ENCODE assay signal across 7 mouse cellular contexts in the genomic region with DNA sequence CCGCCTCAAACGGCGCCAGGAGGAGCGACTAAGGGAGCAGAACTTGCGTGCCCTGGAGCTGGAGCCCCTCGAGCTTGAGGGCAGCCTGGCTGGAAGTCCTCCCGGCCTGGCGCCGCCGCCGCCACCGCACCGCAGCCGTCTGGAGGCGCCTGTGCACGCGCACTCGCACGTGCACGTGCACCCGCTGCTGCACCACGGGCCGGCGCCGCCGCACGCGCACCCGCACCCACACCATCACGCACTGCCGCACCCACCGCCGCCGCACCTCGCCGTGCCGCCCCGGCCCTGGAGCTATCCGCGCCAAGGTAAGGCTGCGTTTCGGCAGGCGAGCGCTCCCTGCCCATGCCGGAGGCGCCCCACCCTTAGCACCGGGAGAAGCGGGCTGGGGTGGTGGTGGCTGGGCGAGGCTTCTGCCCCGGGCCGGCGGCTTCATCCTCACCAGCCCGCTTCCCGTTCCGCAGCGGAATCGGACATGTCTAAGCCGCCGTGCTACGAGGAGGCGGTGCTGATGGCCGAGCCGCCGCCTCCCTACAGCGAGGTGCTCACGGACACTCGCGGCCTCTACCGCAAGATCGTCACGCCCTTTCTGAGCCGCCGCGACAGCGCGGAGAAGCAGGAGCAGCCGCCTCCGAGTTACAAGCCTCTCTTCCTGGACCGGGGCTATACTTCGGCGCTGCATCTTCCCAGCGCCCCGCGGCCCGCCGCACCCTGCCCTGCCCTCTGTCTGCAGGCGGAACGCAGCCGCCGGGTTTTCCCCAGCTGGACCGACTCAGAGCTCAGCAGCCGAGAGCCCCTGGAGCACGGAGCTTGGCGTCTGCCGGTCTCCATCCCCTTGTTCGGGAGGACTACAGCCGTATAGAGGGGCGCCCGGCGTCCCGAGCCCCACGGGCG. TPM values are rescaled to one million over a fixed set of nuclear protein-coding genes. Genes with fewer than 3 reads are reported as not detected.
A peak's percentile ranks its signal among the peaks of the same experiment; 100 is the strongest.
DNase-seq lines count a peak whose midpoint lies in the region; ATAC-seq and TF ChIP-seq lines count a peak whose summit lies in the region.

No protein-coding gene starts in this region.

- no peak for TF ChIP-seq EP300 in MEL (IDR thresholded peaks at IDR 0.05; ENCODE audit: low read depth in 1 of 2, low read length in 2 of 2)

- peak overlapping the region; percentile 83 for H3K9ac ChIP-seq in MEL (ENCODE audit: control insufficient read depth, low read depth, low read length, poor library complexity, severe bottlenecking)
- peak overlapping the region; percentile 79 for H3K9ac ChIP-seq in heart, embryonic 13.5 days

- under 1% methylated on average over 103 of the region's 103 CpGs for WGBS in heart, embryonic 13.5 days

- H3K27ac ChIP-seq in MEL (ENCODE audit: control insufficient read depth, low read depth, low read length) = no peak overlapping the region
- peak overlapping the region; percentile 39 for H3K27ac ChIP-seq in heart, embryonic 13.5 days (replicated peaks)

- peak; percentile 11 to 35; a peak in 1 of 4 replicates for TF ChIP-seq POLR2A in MEL (IDR thresholded peaks at IDR 0.05; ENCODE audit: control insufficient read depth in 1 of 2, insufficient read depth in 1 of 2, low read depth in 1 of 2, low read length in 2 of 2, poor library complexity in 1 of 2)

- no peaks in the 10 kb centered on the region for H3K9me3 ChIP-seq in MEL (replicated peaks; ENCODE audit: insufficient read depth, low read length)
- no peaks in the 10 kb centered on the region for H3K9me3 ChIP-seq in heart, embryonic 13.5 days

- H3K36me3 ChIP-seq in MEL (ENCODE audit: control insufficient read depth in 1 of 2, insufficient read depth in 2 of 2, low read length in 2 of 2) = no peaks in the 10 kb centered on the region
- H3K36me3 ChIP-seq in heart, embryonic 13.5 days = peaks cover 39% of the 10 kb centered on the region

- H3K4me1 ChIP-seq in MEL (ENCODE audit: control insufficient read depth in 1 of 2, insufficient read depth in 2 of 2, low read length in 2 of 2) = peaks cover 0 to 4% of the 10 kb centered on the region in 2 experiments; a peak in 2 of 4 replicates
- peaks cover 32% of the 10 kb centered on the region for H3K4me1 ChIP-seq in heart, embryonic 13.5 days

- H3K4me2 ChIP-seq in heart, embryonic 13.5 days = peak overlapping the region; percentile 88

- peak; percentile 28 for ATAC-seq in heart, embryonic 13.5 days (ENCODE audit: extremely low read depth, insufficient number of reproducible peaks, low FRiP score, low TSS enrichment)
- peak; percentile 55 for ATAC-seq in megakaryocyte, adult 5-6 weeks (ENCODE audit: poor library complexity, severe bottlenecking)

- DNase-seq in CD4-positive, CD25-positive, alpha-beta regulatory T cell, adult 2 months (ENCODE audit: low read depth, low spot score) = peak; percentile 72
- peak; percentile 69 for DNase-seq in MEL (ENCODE audit: low read depth, low spot score)
- peak; percentile 61 to 66 for DNase-seq in cerebellum, postnatal 36 days
- DNase-seq in layer of hippocampus, postnatal 10 days (ENCODE audit: low spot score in 2 of 2) = peak; percentile 70 to 81
- peak; percentile 74 to 80 for DNase-seq in right cerebral cortex, postnatal 36 days (ENCODE audit: low spot score in 2 of 2)

- no peak for TF ChIP-seq CTCF in MEL (IDR thresholded peaks at IDR 0.05 in 2 of 3, conservative IDR thresholded peaks at IDR 0.05 in 1 of 3; ENCODE audit: control insufficient read depth in 1 of 3, insufficient read depth in 1 of 3, low read depth in 2 of 3, low read length in 3 of 3, poor library complexity in 1 of 3, severe bottlenecking in 1 of 3)

- no peak for TF ChIP-seq RAD21 in MEL (IDR thresholded peaks at IDR 0.05; ENCODE audit: low read depth, low read length)

- H3K79me2 ChIP-seq in MEL (ENCODE audit: control insufficient read depth, insufficient read depth, low read length, poor library complexity) = no peaks in the 10 kb centered on the region; the same call in 1 of the 2 replicates

- peak overlapping the region; percentile 58 to 73 for H3K4me3 ChIP-seq in MEL (ENCODE audit: control insufficient read depth in 1 of 2, insufficient read depth in 1 of 2, low read depth in 2 of 2, low read length in 2 of 2)
- H3K4me3 ChIP-seq in heart, embryonic 13.5 days = peak overlapping the region; percentile 60

- H3K27me3 ChIP-seq in MEL (ENCODE audit: control insufficient read depth in 1 of 2, insufficient read depth in 2 of 2, low read length in 2 of 2) = no peaks in the 10 kb centered on the region
- H3K27me3 ChIP-seq in heart, embryonic 13.5 days (replicated peaks) = peaks cover 96% of the 10 kb centered on the region

TF ChIP-seq in MEL, 35 proteins besides CTCF, POLR2A, EP300 and RAD21 (continues in another document):
- TF ChIP-seq TBP (IDR thresholded peaks at IDR 0.05; ENCODE audit: low read depth, low read length) (no peak), NELFE (IDR thresholded peaks at IDR 0.05; ENCODE audit: low read depth, low read length) (no peak), UBTF (IDR thresholded peaks at IDR 0.05; ENCODE audit: borderline replicate concordance, insufficient read depth, low read depth, low read length) (0 out of 2 replicates have a peak, but pooled peaks have one; percentile 48), BHLHE40 (IDR thresholded peaks at IDR 0.05; ENCODE audit: borderline replicate concordance, low read depth, low read length) (peak; percentile 48; the same call in 1 of the 2 replicates), MAX (IDR thresholded peaks at IDR 0.05; ENCODE audit: low read length) (peak; percentile 57; the same call in 1 of the 2 replicates), GATA1 (IDR thresholded peaks at IDR 0.05; ENCODE audit: low read depth, low read length) (no peak), HCFC1 (IDR thresholded peaks at IDR 0.05; ENCODE audit: low read depth, low read length) (no peak), ZKSCAN1 (IDR thresholded peaks at IDR 0.05; ENCODE audit: low read depth, low read length) (no peak), NRF1 (IDR thresholded peaks at IDR 0.05; ENCODE audit: insufficient read depth, low read depth, low read length, poor library complexity, severe bottlenecking) (no peak), TCF12 (IDR thresholded peaks at IDR 0.05; ENCODE audit: low read depth, low read length) (no peak), CHD1 (IDR thresholded peaks at IDR 0.05; ENCODE audit: low read depth, low read length) (no peak), MYC (IDR thresholded peaks at IDR 0.05; ENCODE audit: low read depth, low read length) (no peak), MAZ (IDR thresholded peaks at IDR 0.05; ENCODE audit: low read depth, low read length) (no peak), ZMIZ1 (IDR thresholded peaks at IDR 0.05; ENCODE audit: low read depth, low read length) (no peak), MXI1 (IDR thresholded peaks at IDR 0.05; ENCODE audit: low read depth, low read length) (peak; percentile 50; the same call in 1 of the 2 replicates), RCOR1 (IDR thresholded peaks at IDR 0.05; ENCODE audit: low read depth, low read length) (no peak), USF2 (IDR thresholded peaks at IDR 0.05; ENCODE audit: borderline replicate concordance in 1 of 2, insufficient read depth in 1 of 2, low read depth in 1 of 2, low read length in 2 of 2) (no peak), SMC3 (IDR thresholded peaks at IDR 0.05; ENCODE audit: low read depth, low read length) (no peak), ZNF384 (IDR thresholded peaks at IDR 0.05; ENCODE audit: low read depth, low read length) (no peak)

RNA-seq across cellular contexts. Expression of a gene that starts 8.3 kb away (rescaled TPM):
- total RNA-seq in MEL (2012; rRNA removed) = 2.4 and 2.7 TPM in 2 replicates
- 1 to 10 TPM in 1 of 2 experiments, not detected in 1; 8.7 TPM for polyA plus RNA-seq in MEL (2012; ENCODE audit: insufficient read depth in 1 of 2, insufficient read length in 2 of 2, low read depth in 1 of 2, low replicate concordance in 2 of 2, missing spikeins in 1 of 2)
- not detected in 2 replicates for polyA plus RNA-seq in heart, embryonic 13.5 days (2015; fragmentation: Nextera tagmentation; extraction: Ambion mirVana)
- total RNA-seq in layer of hippocampus, postnatal 10 days (2021) = 100 to 1,000 TPM in 1 of 2 experiments, 10 to 100 TPM in 1; 98.1 to 112 TPM
- total RNA-seq in megakaryocyte, adult 5-6 weeks (2015) = 1.1 and 1.2 TPM in 2 replicates
- total RNA-seq in megakaryocyte, adult 5-6 weeks (2017) = 1.4 and 1.8 TPM in 2 replicates

RNA-seq across cellular contexts. Expression of a gene that starts 15.5 kb away (rescaled TPM):
- total RNA-seq in MEL (2012; rRNA removed) = 0.04 and 0.10 TPM in 2 replicates
- under 1 TPM in 1 of 2 experiments, not detected in 1; 0.53 TPM for polyA plus RNA-seq in MEL (2012; ENCODE audit: insufficient read depth in 1 of 2, insufficient read length in 2 of 2, low read depth in 1 of 2, low replicate concordance in 2 of 2, missing spikeins in 1 of 2)
- 83.8 and 84.9 TPM in 2 replicates for polyA plus RNA-seq in heart, embryonic 13.5 days (2015; fragmentation: Nextera tagmentation; extraction: Ambion mirVana)
- total RNA-seq in layer of hippocampus, postnatal 10 days (2021) = 100 to 1,000 TPM; 392 to 399 TPM
- total RNA-seq in megakaryocyte, adult 5-6 weeks (2015) = 0.18 TPM in 1 of 2 replicates, not detected in the other
- 0.57 and 2.9 TPM in 2 replicates for total RNA-seq in megakaryocyte, adult 5-6 weeks (2017)

RNA-seq across cellular contexts. Expression of a gene that starts 27.5 kb away (rescaled TPM):
- 75.9 and 83.2 TPM in 2 replicates for total RNA-seq in MEL (2012; rRNA removed)
- 10 to 100 TPM in 1 of 2 experiments, not detected in 1; 96.7 TPM for polyA plus RNA-seq in MEL (2012; ENCODE audit: insufficient read depth in 1 of 2, insufficient read length in 2 of 2, low read depth in 1 of 2, low replicate concordance in 2 of 2, missing spikeins in 1 of 2)
- polyA plus RNA-seq in heart, embryonic 13.5 days (2015; fragmentation: Nextera tagmentation; extraction: Ambion mirVana) = 16.7 and 17.7 TPM in 2 replicates
- 10 to 100 TPM; 76.4 to 79.2 TPM for total RNA-seq in layer of hippocampus, postnatal 10 days (2021)
- total RNA-seq in megakaryocyte, adult 5-6 weeks (2015) = 87.3 and 89.9 TPM in 2 replicates
- 144 and 155 TPM in 2 replicates for total RNA-seq in megakaryocyte, adult 5-6 weeks (2017)

RNA-seq across cellular contexts. Expression of a gene that starts 41.1 kb away (rescaled TPM):
- total RNA-seq in MEL (2012; rRNA removed) = 12.3 and 15.7 TPM in 2 replicates
- 10 to 100 TPM in 1 of 2 experiments, not detected in 1; 40.6 TPM for polyA plus RNA-seq in MEL (2012; ENCODE audit: insufficient read depth in 1 of 2, insufficient read length in 2 of 2, low read depth in 1 of 2, low replicate concordance in 2 of 2, missing spikeins in 1 of 2)
- polyA plus RNA-seq in heart, embryonic 13.5 days (2015; fragmentation: Nextera tagmentation; extraction: Ambion mirVana) = 402 and 437 TPM in 2 replicates
- 10 to 100 TPM; 66.1 to 68.9 TPM for total RNA-seq in layer of hippocampus, postnatal 10 days (2021)
- total RNA-seq in megakaryocyte, adult 5-6 weeks (2015) = 23.8 and 25.9 TPM in 2 replicates
- total RNA-seq in megakaryocyte, adult 5-6 weeks (2017) = 9.4 and 12.4 TPM in 2 replicates

RNA-seq across cellular contexts. Expression of a gene that starts 45.8 kb away (rescaled TPM):
- total RNA-seq in MEL (2012; rRNA removed) = not detected in 2 replicates
- not detected for polyA plus RNA-seq in MEL (2012; ENCODE audit: insufficient read depth in 1 of 2, insufficient read length in 2 of 2, low read depth in 1 of 2, low replicate concordance in 2 of 2, missing spikeins in 1 of 2)
- polyA plus RNA-seq in heart, embryonic 13.5 days (2015; fragmentation: Nextera tagmentation; extraction: Ambion mirVana) = 0.28 and 2.2 TPM in 2 replicates
- 1 to 10 TPM in 1 of 2 experiments, under 1 TPM in 1; 0.37 to 1.2 TPM for total RNA-seq in layer of hippocampus, postnatal 10 days (2021)
- 0.13 and 0.21 TPM in 2 replicates for total RNA-seq in megakaryocyte, adult 5-6 weeks (2015)
- total RNA-seq in megakaryocyte, adult 5-6 weeks (2017) = not detected in 2 replicates

Comparison
In these comparisons a context has a peak if more than half of its experiments do, and no peak if none do; other contexts are left out.
1. RNA of a gene that starts 8.3 kb away (total RNA-seq): 98.1 to 112 TPM in layer of hippocampus, postnatal 10 days; 2.4 to 2.7 TPM in MEL and 1.1 to 1.8 TPM in megakaryocyte, adult 5-6 weeks; every median in the first group is over 10 times any median in the second.
2. RNA of a gene that starts 15.5 kb away (total RNA-seq): 392 to 399 TPM in layer of hippocampus, postnatal 10 days; 0.18 to 2.9 TPM in megakaryocyte, adult 5-6 weeks and 0.04 to 0.10 TPM in MEL; every median in the first group is over 100 times any median in the second.
3. Peak in every context shown above with its lines, with median percentiles within 50 percentile points of each other: DNase-seq.